Mouse (Mus musculus) intestine, embryonic 14.5 days (tissue): ENCODE results near the gene Sorcs3. TPM values are rescaled to one million over a fixed set of nuclear protein-coding genes. Genes with fewer than 3 reads are reported as not detected.

Experiments
- ATAC-seq: fragments of 200-750 bp; cut with Nextera tagmentation; replicated peaks from 2 replicates; pipeline ENCODE4 v1.8.0; 2017; ENCODE audit warnings: low read depth, moderate number of reproducible peaks, moderate TSS enrichment, moderate library complexity; ENCODE audit not compliant: low FRiP score, low TSS enrichment
- DNase-seq: peaks from one replicate; pipeline ENCODE4 v3.0.0-alpha.2; 2018; ENCODE audit warnings: low spot score
- H3K27ac ChIP-seq: fragments of 300-500 bp; sonication (generic); 2 replicates; pipeline ENCODE4 v1.5.1; 2014; ENCODE audit warnings: low read depth, mild to moderate bottlenecking, control low read depth
- H3K27me3 ChIP-seq: fragments of 300-500 bp; sonication (generic); replicated peaks from 2 replicates; pipeline ENCODE4 v1.6.1; 2014; ENCODE audit warnings: low read length, control low read depth; ENCODE audit not compliant: control insufficient read depth, insufficient read depth
- H3K36me3 ChIP-seq: fragments of 300-500 bp; sonication (generic); 2 replicates; pipeline ENCODE4 v1.6.1; 2014; ENCODE audit warnings: low read length, control low read depth; ENCODE audit not compliant: control insufficient read depth, insufficient read depth
- H3K4me1 ChIP-seq: fragments of 300-500 bp; sonication (generic); replicated peaks from 2 replicates; pipeline ENCODE4 v1.6.1; 2014; ENCODE audit warnings: low read length, control low read depth, mixed read lengths; ENCODE audit not compliant: control insufficient read depth, insufficient read depth
- H3K4me2 ChIP-seq: fragments of 300-500 bp; sonication (generic); 2 replicates; pipeline ENCODE4 v1.6.1; 2014; ENCODE audit warnings: low read length
- H3K4me3 ChIP-seq: fragments of 300-500 bp; sonication (generic); 2 replicates; pipeline ENCODE4 v1.5.1; 2014; ENCODE audit warnings: low read depth, low read length, control low read depth, mixed read lengths
- H3K9ac ChIP-seq: fragments of 300-500 bp; sonication (generic); 2 replicates; pipeline ENCODE4 v1.6.1; 2014; ENCODE audit warnings: mild to moderate bottlenecking, low read length
- H3K9me3 ChIP-seq: fragments of 300-500 bp; sonication (generic); 2 replicates; pipeline ENCODE4 v1.6.1; 2016; ENCODE audit warnings: low read length, control low read depth; ENCODE audit not compliant: control insufficient read depth
- WGBS: fragments of 180-500 bp; shearing (Covaris S2); extraction: QIAGEN DNeasy Blood & Tissue Kit; methylation state at CpG from one replicate; pipeline ENCODE4 v1.1.7; 2014; 5-methylcytosine and 5-hydroxymethylcytosine counted together
- polyA plus RNA-seq: library from polyadenylated mRNA; unstranded; fragments of >200 nt; fragmentation: Nextera tagmentation; extraction: Ambion mirVana; gene quantifications from 2 replicates; pipeline ENCODE4 v1.2.1, GENCODE M21; 2014

Gene Sorcs3
- polyA plus RNA-seq, 1 experiment from 2014 or later, result 0.58 TPM

DNA sequence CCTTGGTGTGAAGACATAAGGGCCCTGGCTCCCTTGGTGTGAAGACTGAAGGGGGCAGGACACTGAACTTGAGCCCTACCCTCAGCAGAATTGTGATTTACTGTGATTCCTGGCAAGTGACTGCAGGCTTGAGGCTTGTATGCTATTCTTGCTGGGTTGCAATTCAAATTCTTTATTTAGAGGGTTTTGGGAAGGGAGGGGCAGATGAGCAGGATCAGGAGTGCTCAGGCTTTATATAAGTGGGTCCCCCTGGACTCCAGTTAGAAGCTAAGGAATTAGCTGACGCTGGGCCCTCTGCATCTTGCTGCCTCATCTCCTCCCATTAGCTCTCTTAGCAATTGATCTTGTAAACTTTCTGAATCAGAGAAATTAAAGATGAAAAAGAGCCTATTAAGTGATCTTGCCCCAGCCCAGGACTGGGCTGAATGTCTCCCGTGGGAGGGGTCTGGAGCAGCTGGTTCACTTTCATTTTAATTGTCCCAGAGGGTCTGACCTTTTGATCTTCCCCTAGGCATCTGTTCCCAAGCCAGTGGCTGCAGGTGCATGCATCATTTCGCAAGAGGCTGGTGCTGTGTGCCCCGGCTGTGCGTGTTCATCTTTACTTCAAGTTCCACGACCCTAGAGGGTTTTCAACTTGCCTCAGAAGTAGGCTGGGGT is 425.0 kb downstream of the Sorcs3 start:
- no peaks in the 10 kb centered on the region for H3K4me1 ChIP-seq
- no peaks in the 10 kb centered on the region for H3K36me3 ChIP-seq
- DNase-seq (no peak), ATAC-seq (no peak)
- no peak overlapping the region for H3K4me2 ChIP-seq
- H3K4me3 ChIP-seq, result no peak overlapping the region
- no peak overlapping the region for H3K27ac ChIP-seq
- H3K9ac ChIP-seq, result no peak overlapping the region
- H3K27me3 ChIP-seq, result no peaks in the 10 kb centered on the region
- WGBS, result 50% methylated on average over 6 of the region's 6 CpGs
- H3K9me3 ChIP-seq, result no peaks in the 10 kb centered on the region

DNA sequence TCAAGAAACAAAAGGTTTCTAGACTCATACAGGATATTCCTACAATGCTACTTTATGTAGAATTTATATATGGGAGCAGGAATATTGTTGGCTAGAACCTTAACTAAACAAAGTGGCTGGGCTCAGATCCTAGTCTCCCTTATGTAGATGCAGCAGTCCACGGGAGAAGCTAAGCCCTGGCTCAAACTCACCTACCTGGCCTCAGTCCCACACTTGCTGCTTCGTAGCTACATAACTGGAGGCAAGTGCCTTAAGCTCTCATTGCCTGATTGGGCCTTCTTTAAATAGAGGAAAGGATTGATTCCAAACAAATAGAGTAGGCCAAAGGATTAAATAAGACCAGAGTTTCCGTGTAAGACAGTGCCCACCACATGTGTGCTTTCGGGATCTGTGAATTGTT is 436.7 kb downstream of the Sorcs3 start:
- DNase-seq, result no peak
- H3K9ac ChIP-seq, result no peak overlapping the region
- H3K4me1 ChIP-seq, result no peaks in the 10 kb centered on the region
- H3K36me3 ChIP-seq, result no peaks in the 10 kb centered on the region
- H3K27me3 ChIP-seq, result no peaks in the 10 kb centered on the region
- 79% methylated on average over 4 of the region's 4 CpGs for WGBS
- ATAC-seq, result no peak
- no peak overlapping the region for H3K4me2 ChIP-seq
- H3K27ac ChIP-seq, result no peak overlapping the region
- no peak overlapping the region for H3K4me3 ChIP-seq
- no peaks in the 10 kb centered on the region for H3K9me3 ChIP-seq

DNA sequence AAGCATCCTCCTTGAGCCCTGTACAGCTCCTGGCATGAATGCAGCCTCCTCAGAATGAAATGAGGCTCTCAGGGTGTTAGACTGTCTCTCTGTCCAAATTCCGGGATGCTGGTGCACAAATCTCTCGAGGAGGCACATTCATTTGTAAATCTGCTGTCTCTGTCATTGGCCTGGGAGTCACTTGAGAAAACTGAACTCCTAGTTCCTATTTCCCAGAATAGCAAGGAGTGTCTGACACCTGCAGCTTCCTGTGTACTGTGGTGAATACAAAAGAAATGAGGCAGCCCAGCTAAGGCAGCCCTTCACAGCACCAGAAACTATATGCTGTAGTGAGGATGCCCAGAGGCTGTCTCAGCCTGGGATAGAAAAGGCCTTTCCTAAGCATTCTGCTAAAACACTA is 444.1 kb downstream of the Sorcs3 start:
- 78% methylated on average over 2 of the region's 2 CpGs for WGBS
- no peaks in the 10 kb centered on the region for H3K27me3 ChIP-seq
- no peak overlapping the region for H3K4me2 ChIP-seq
- H3K27ac ChIP-seq, result no peak overlapping the region
- no peak overlapping the region for H3K4me3 ChIP-seq
- ATAC-seq, result no peak
- no peaks in the 10 kb centered on the region for H3K9me3 ChIP-seq
- no peaks in the 10 kb centered on the region for H3K36me3 ChIP-seq
- H3K9ac ChIP-seq, result no peak overlapping the region
- DNase-seq, result no peak
- H3K4me1 ChIP-seq, result no peaks in the 10 kb centered on the region

DNA sequence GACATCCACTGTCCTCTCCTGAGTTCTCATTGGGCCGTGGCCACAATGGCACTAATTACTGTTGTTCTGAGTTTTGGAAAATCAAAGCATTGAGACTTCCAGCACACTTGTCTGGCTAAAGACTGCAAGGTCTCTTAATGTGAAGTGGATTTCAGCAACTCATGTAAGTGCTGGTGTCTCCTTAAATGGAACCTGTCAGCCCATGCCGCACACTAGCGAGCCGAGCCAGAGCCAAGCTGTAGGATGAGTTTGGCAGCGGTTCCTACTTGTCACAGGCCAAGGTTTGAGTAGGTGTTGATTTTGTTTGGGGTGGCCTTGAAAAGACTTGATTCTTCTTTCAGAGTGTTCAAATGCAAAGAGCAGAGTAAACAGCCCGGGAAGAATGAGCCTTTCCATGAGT is 445.8 kb downstream of the Sorcs3 start:
- WGBS, result 81% methylated on average over 6 of the region's 6 CpGs
- Histone ChIP-seq H3K27ac (no peak overlapping the region), H3K9me3 (no peaks in the 10 kb centered on the region), H3K27me3 (no peaks in the 10 kb centered on the region), H3K9ac (no peak overlapping the region), H3K36me3 (no peaks in the 10 kb centered on the region), H3K4me1 (no peaks in the 10 kb centered on the region), H3K4me3 (no peak overlapping the region), H3K4me2 (no peak overlapping the region)
- ATAC-seq (no peak), DNase-seq (no peak)

- DNase-seq, result no peak
- Histone ChIP-seq H3K4me2 (no peak overlapping the region), H3K4me3 (no peak overlapping the region), H3K27me3 (no peaks in the 10 kb centered on the region), H3K4me1 (no peaks in the 10 kb centered on the region), H3K27ac (no peak overlapping the region), H3K9me3 (no peaks in the 10 kb centered on the region), H3K9ac (no peak overlapping the region), H3K36me3 (no peaks in the 10 kb centered on the region)
- ATAC-seq, result no peak
- 94% methylated on average over 6 of the region's 6 CpGs for WGBS
These were observed 454.4 kb downstream of the Sorcs3 start for GRCm38 (mm10) chr19:48660201-48660600.

GRCm38 (mm10) chr19:48679896-48680295 is 474.1 kb downstream of the Sorcs3 start:
- H3K36me3 ChIP-seq, result no peaks in the 10 kb centered on the region
- DNase-seq (no peak), ATAC-seq (no peak)
- H3K4me1 ChIP-seq, result no peaks in the 10 kb centered on the region
- H3K27me3 ChIP-seq, result no peaks in the 10 kb centered on the region
- H3K27ac ChIP-seq, result no peak overlapping the region
- WGBS, result 97% methylated on average over 1 of the region's 1 CpGs
- H3K9ac ChIP-seq, result no peak overlapping the region
- no peaks in the 10 kb centered on the region for H3K9me3 ChIP-seq
- H3K4me3 ChIP-seq, result no peak overlapping the region
- no peak overlapping the region for H3K4me2 ChIP-seq

DNA sequence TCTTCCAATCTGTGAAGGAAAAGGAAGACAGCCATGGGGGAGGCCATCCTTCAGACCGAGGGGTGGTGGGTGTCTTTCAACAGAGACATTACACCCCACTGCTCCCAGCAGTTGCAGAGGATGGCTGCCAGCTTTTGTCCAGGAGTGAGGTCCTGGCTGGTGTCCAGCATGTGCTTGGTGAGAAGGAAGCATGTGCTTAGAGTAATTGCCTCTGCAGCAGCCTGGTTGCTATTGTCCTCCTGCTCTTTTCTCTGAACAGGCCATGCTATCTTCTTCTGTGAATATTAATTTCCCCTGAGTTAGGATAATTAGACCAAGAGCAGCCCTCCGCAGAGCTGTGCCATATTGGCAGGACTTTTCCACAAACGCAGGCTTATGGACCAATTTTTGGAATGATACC is 476.7 kb downstream of the Sorcs3 start:
- ATAC-seq, result no peak
- Histone ChIP-seq H3K27ac (no peak overlapping the region), H3K4me1 (no peaks in the 10 kb centered on the region), H3K27me3 (no peaks in the 10 kb centered on the region), H3K9me3 (no peaks in the 10 kb centered on the region), H3K9ac (no peak overlapping the region), H3K36me3 (no peaks in the 10 kb centered on the region), H3K4me2 (no peak overlapping the region), H3K4me3 (no peak overlapping the region)
- no peak for DNase-seq
- WGBS, result 76% methylated on average over 3 of the region's 3 CpGs

DNA sequence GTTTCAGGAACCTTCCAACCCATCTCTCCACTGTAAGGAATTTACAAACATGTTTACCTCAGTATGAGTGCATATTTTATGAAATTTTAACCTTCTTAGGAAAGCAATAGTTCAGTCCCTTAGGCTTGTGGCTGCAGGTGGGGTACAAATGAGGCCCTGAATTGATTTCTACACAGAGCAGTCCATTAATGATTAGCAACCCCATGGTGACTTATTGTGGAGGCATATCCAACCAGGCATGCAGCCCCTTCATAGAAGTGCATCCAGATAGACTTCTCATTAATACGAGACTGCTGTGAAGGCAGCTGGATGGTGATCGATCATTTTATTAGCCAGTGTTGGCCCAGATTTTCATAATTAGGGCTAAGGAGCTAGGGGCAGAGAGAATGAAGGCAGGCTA is 480.5 kb downstream of the Sorcs3 start:
- WGBS, result 86% methylated on average over 2 of the region's 2 CpGs
- H3K36me3 ChIP-seq, result no peaks in the 10 kb centered on the region
- no peak overlapping the region for H3K27ac ChIP-seq
- DNase-seq, result no peak
- H3K4me3 ChIP-seq, result no peak overlapping the region
- no peaks in the 10 kb centered on the region for H3K9me3 ChIP-seq
- ATAC-seq, result no peak
- H3K4me2 ChIP-seq, result no peak overlapping the region
- no peaks in the 10 kb centered on the region for H3K4me1 ChIP-seq
- H3K27me3 ChIP-seq, result no peaks in the 10 kb centered on the region
- H3K9ac ChIP-seq, result no peak overlapping the region

DNA sequence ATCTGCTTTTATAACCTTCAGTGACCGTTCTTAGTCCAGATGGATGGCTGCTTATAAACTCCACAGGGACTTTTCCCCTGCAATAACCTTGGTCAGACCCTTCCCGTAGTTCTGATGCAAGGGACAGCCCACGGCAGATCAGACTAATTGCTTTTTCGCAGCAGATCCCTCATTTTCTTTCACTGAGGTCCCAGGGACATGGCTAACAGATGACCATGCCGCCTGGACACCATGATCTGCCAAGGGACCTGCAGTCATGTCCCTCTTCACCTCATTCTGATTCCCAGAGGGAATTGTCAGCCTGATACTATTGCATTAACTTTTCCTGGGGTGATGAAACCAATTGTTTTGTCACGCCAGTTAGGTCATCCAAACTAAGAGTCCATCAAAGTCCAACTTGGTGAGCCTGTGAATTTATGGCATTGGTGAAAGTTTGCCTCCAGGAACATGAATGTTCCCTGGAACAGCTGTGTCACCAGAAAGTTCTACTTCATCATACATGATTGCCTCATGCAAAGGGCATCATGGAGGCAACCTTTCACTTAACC is 494.4 kb downstream of the Sorcs3 start:
- H3K4me2 ChIP-seq, result no peak overlapping the region
- DNase-seq (no peak), ATAC-seq (no peak)
- no peak overlapping the region for H3K9ac ChIP-seq
- no peaks in the 10 kb centered on the region for H3K27me3 ChIP-seq
- no peaks in the 10 kb centered on the region for H3K9me3 ChIP-seq
- H3K27ac ChIP-seq, result no peak overlapping the region
- H3K4me3 ChIP-seq, result no peak overlapping the region
- H3K36me3 ChIP-seq, result no peaks in the 10 kb centered on the region
- WGBS, result 73% methylated on average over 6 of the region's 6 CpGs
- H3K4me1 ChIP-seq, result no peaks in the 10 kb centered on the region
